Mouse (Mus musculus) thymus, adult 2 months (tissue): ENCODE results near the gene Adrm1.

Source experiments
- CTCF ChIP-seq: fragments of 200-500 bp; IDR thresholded peaks from 2 replicates; pipeline ENCODE4 v1.5.1; 2012; ENCODE audit warnings: mild to moderate bottlenecking, control low read depth, low read length, moderate library complexity, borderline replicate concordance; ENCODE audit not compliant: control insufficient read depth, poor library complexity, insufficient read depth; ENCODE audit errors: extremely low read depth
- POLR2A ChIP-seq: fragments of 200-500 bp; IDR thresholded peaks from 2 replicates; pipeline ENCODE4 v1.6.1; 2012; ENCODE audit warnings: mild to moderate bottlenecking, low read length, control low read depth, moderate library complexity; ENCODE audit not compliant: control insufficient read depth, poor library complexity, insufficient read depth; ENCODE audit errors: extremely low read depth

- TF ChIP-seq CTCF (no peak), POLR2A (no peak)
Measured at GRCm38 (mm10) chr2:180175725-180176124, 4.4 kb downstream of the Adrm1 start.
